Mouse (Mus musculus) bone marrow macrophage, adult 2 months (primary cell): ENCODE measurements around the gene Ndufa6. TPM values are rescaled to one million over a fixed set of nuclear protein-coding genes. Genes with fewer than 3 reads are reported as not detected.
"Not testable (repeated sequence)": the region's sequence is repeated elsewhere in the genome, so short reads cannot be mapped to it uniquely, and the experiment has no call there.

ENCODE experiments used
- H3K27ac ChIP-seq: 2 replicates; pipeline ENCODE4 v1.5.1; 2012; ENCODE audit warnings: low read depth, low read length; ENCODE audit not compliant: insufficient read depth
- H3K4me1 ChIP-seq: 2 replicates; pipeline ENCODE4 v1.6.1; 2012; ENCODE audit warnings: low read length; ENCODE audit not compliant: control insufficient read depth, insufficient read depth
- H3K4me3 ChIP-seq: 2 replicates; pipeline ENCODE4 v1.5.1; 2012; ENCODE audit warnings: mild to moderate bottlenecking, low read length, moderate library complexity; ENCODE audit not compliant: insufficient read depth
- CTCF ChIP-seq: IDR thresholded peaks from 2 replicates; pipeline ENCODE4 v1.5.1; 2012; ENCODE audit warnings: low read depth, mild to moderate bottlenecking, low read length, moderate library complexity
- POLR2A ChIP-seq: IDR thresholded peaks from 2 replicates; pipeline ENCODE4 v1.6.1; 2012; ENCODE audit warnings: mild to moderate bottlenecking, low read depth, low read length, borderline replicate concordance
- polyA plus RNA-seq: library from polyadenylated mRNA; stranded (reverse); fragments of >200 nt; gene quantifications from 2 replicates; pipeline ENCODE4 v1.2.4, GENCODE M21; 2012; ENCODE audit not compliant: missing spikeins, insufficient read depth, insufficient read length

The Ndufa6 gene
- 315 and 361 TPM in 2 replicates for polyA plus RNA-seq

- Histone ChIP-seq H3K4me1 (peaks cover 10% of the 10 kb centered on the region), H3K27ac (peak within 1 kb of the TSS; percentile 70), H3K4me3 (peak within 1 kb of the TSS; percentile 77)
- TF ChIP-seq POLR2A: peak; percentile 96
- peak; percentile 41; the same call in 1 of the 2 replicates for TF ChIP-seq CTCF
These were observed at the start of gene Ndufa6 for GRCm38 (mm10) chr15:82354126-82354945. Ndufa6 (minus strand) TSS chr15:82354322.

GRCm38 (mm10) chr15:82403606-82404005 lies 49.5 kb upstream of the Ndufa6 start:
- TF ChIP-seq CTCF (no peak), POLR2A (no peak)
- Histone ChIP-seq H3K27ac (no peak overlapping the region), H3K4me1 (no peaks in the 10 kb centered on the region), H3K4me3 (no peak overlapping the region)

GRCm38 (mm10) chr15:82402741-82403140 lies 48.6 kb upstream of the Ndufa6 start:
- H3K4me1 ChIP-seq: no peaks in the 10 kb centered on the region
- H3K27ac ChIP-seq: no peak overlapping the region
- no peak overlapping the region for H3K4me3 ChIP-seq
- TF ChIP-seq POLR2A: no peak
- TF ChIP-seq CTCF: no peak

GRCm38 (mm10) chr15:82402106-82402505 lies 48.0 kb upstream of the Ndufa6 start:
- H3K4me3 ChIP-seq: no peak overlapping the region
- TF ChIP-seq POLR2A: no peak
- no peak for TF ChIP-seq CTCF
- no peak overlapping the region for H3K27ac ChIP-seq
- no peaks in the 10 kb centered on the region for H3K4me1 ChIP-seq

- TF ChIP-seq CTCF (no peak), POLR2A (no peak)
- no peaks in the 10 kb centered on the region for H3K4me1 ChIP-seq
- H3K27ac ChIP-seq: no peak overlapping the region
- no peak overlapping the region for H3K4me3 ChIP-seq
These were observed 47.4 kb upstream of the Ndufa6 start for GRCm38 (mm10) chr15:82401516-82401915.

GRCm38 (mm10) chr15:82395955-82396354 lies 41.8 kb upstream of the Ndufa6 start:
- not testable (repeated sequence) for H3K4me3 ChIP-seq, H3K27ac ChIP-seq, H3K4me1 ChIP-seq

GRCm38 (mm10) chr15:82393922-82394321 lies 39.8 kb upstream of the Ndufa6 start, which contains the start of gene Cyp2d11:
Cyp2d11 (minus strand) TSS chr15:82394022.
- not testable (repeated sequence) for H3K4me1 ChIP-seq, H3K27ac ChIP-seq, H3K4me3 ChIP-seq

- not testable (repeated sequence) for H3K27ac ChIP-seq, H3K4me1 ChIP-seq, H3K4me3 ChIP-seq
These were observed 35.8 kb upstream of the Ndufa6 start for GRCm38 (mm10) chr15:82389916-82390315.

- Histone ChIP-seq H3K27ac (no peak overlapping the region), H3K4me3 (no peak overlapping the region), H3K4me1 (no peaks in the 10 kb centered on the region)
- TF ChIP-seq CTCF: no peak
- no peak for TF ChIP-seq POLR2A
These were observed 31.6 kb upstream of the Ndufa6 start for GRCm38 (mm10) chr15:82385729-82386128.

- no peak overlapping the region for H3K27ac ChIP-seq
- 0 out of 2 replicates have a peak, but pooled peaks cover 3% of the 10 kb centered on the region for H3K4me1 ChIP-seq
- H3K4me3 ChIP-seq: no peak overlapping the region
- no peak for TF ChIP-seq POLR2A
- no peak for TF ChIP-seq CTCF
These were observed 28.3 kb upstream of the Ndufa6 start for GRCm38 (mm10) chr15:82382441-82382840.

GRCm38 (mm10) chr15:82380714-82381062 lies 26.6 kb upstream of the Ndufa6 start:
- Histone ChIP-seq H3K4me3 (no peak overlapping the region), H3K4me1 (0 out of 2 replicates have a peak, but pooled peaks cover 3% of the 10 kb centered on the region), H3K27ac (no peak overlapping the region)
- TF ChIP-seq CTCF (no peak), POLR2A (no peak)
